In the genomic region with DNA sequence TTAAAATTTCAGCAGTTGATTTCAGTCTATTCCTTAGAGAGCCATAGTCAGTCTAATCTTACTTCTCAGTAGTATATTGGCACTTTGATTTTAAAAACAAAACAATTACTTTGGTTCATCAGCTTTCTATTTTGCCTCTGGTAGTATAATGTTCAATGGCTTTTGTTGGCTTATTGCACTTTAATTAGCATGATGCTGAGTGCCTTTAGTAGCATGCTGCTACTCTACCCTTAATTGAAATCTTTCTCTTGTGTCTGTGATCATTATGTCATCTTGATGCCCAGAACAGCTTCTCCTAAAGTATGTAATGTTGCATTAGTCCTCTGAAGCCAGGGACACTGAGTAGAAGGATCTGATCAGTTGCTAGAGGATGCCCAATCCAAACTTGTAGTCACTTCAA, we compare ENCODE assay signal across 26 mouse cellular contexts.
DNase-seq lines count a peak whose midpoint lies in the region; ATAC-seq and TF ChIP-seq lines count a peak whose summit lies in the region.
"Had no signal": no experiment of that assay in that cellular context is flagged by ENCODE, and none has a peak within 500 bp of the region (broad histone marks: within the 10 kb centered on the region; RNA-seq: fewer than 3 reads in every experiment).

No protein-coding gene starts in this region.

- H3K27me3 ChIP-seq in forebrain, embryonic 13.5 days = no peaks in the 10 kb centered on the region
- H3K27me3 ChIP-seq in forebrain, embryonic 16.5 days (replicated peaks; ENCODE audit: control insufficient read depth, insufficient read depth, low read length) = no peaks in the 10 kb centered on the region
- no peaks in the 10 kb centered on the region for H3K27me3 ChIP-seq in hindbrain, embryonic 15.5 days
- no peaks in the 10 kb centered on the region for H3K27me3 ChIP-seq in hindbrain, embryonic 11.5 days (ENCODE audit: control insufficient read depth, insufficient read depth, low read length)
- H3K27me3 ChIP-seq in neural tube, embryonic 13.5 days = no peaks in the 10 kb centered on the region
- H3K27me3 ChIP-seq in kidney, embryonic 15.5 days = no peaks in the 10 kb centered on the region
- H3K27me3 ChIP-seq in midbrain, embryonic 13.5 days = no peaks in the 10 kb centered on the region
- H3K27me3 ChIP-seq: embryonic facial prominence, embryonic 13.5 days; forebrain, embryonic 12.5 days had no signal

- TF ChIP-seq CTCF in brain, embryonic 14.5 days (IDR thresholded peaks at IDR 0.05; ENCODE audit: borderline replicate concordance, extremely low read depth, insufficient read depth, insufficient read length) = no peak

- TF ChIP-seq POLR2A in brain, embryonic 14.5 days (IDR thresholded peaks at IDR 0.05; ENCODE audit: borderline replicate concordance, extremely low read depth, insufficient read depth, insufficient read length, poor library complexity, severe bottlenecking) = no peak

- H3K4me3 ChIP-seq in forebrain, embryonic 13.5 days = no peak overlapping the region
- no peak overlapping the region for H3K4me3 ChIP-seq in forebrain, embryonic 16.5 days (replicated peaks; ENCODE audit: low read length)
- H3K4me3 ChIP-seq in hindbrain, embryonic 15.5 days = no peak overlapping the region
- H3K4me3 ChIP-seq in hindbrain, embryonic 11.5 days (ENCODE audit: low read depth, low read length) = no peak overlapping the region
- no peak overlapping the region for H3K4me3 ChIP-seq in neural tube, embryonic 13.5 days
- H3K4me3 ChIP-seq in kidney, embryonic 15.5 days (replicated peaks) = no peak overlapping the region
- H3K4me3 ChIP-seq in midbrain, embryonic 13.5 days (replicated peaks) = no peak overlapping the region
- H3K4me3 ChIP-seq: embryonic facial prominence, embryonic 10.5 days; embryonic facial prominence, embryonic 13.5 days; erythroblast, embryonic 14.5 days; forebrain, embryonic 12.5 days; gastrocnemius, adult 2 months had no signal

- DNase-seq in hindbrain, embryonic 11.5 days (ENCODE audit: low spot score) = no peak
- DNase-seq in brain, embryonic 14.5 days (ENCODE audit: low read depth) = peak; percentile 17
- DNase-seq: adrenal gland, adult 8-10 months; adrenal gland, postnatal 25 days; cerebellum, adult 2 months; cerebellum, adult 9-11 months; cerebellum, postnatal 36 days; embryo, embryonic 11 days; forebrain, postnatal 0 days; gastrocnemius, adult 2 months; gastrocnemius, postnatal 14 days; heart, adult 11 months had no signal

- H3K4me1 ChIP-seq in forebrain, embryonic 13.5 days = no peaks in the 10 kb centered on the region
- H3K4me1 ChIP-seq in forebrain, embryonic 16.5 days (replicated peaks; ENCODE audit: control insufficient read depth, insufficient read depth, low read length) = no peaks in the 10 kb centered on the region
- H3K4me1 ChIP-seq in hindbrain, embryonic 15.5 days (replicated peaks) = no peaks in the 10 kb centered on the region
- no peaks in the 10 kb centered on the region for H3K4me1 ChIP-seq in hindbrain, embryonic 11.5 days (replicated peaks; ENCODE audit: control insufficient read depth, insufficient read depth, low read length)
- no peaks in the 10 kb centered on the region for H3K4me1 ChIP-seq in neural tube, embryonic 13.5 days (replicated peaks)
- H3K4me1 ChIP-seq in kidney, embryonic 15.5 days = no peaks in the 10 kb centered on the region
- H3K4me1 ChIP-seq in midbrain, embryonic 13.5 days (replicated peaks) = no peaks in the 10 kb centered on the region
- H3K4me1 ChIP-seq: embryonic facial prominence, embryonic 10.5 days; embryonic facial prominence, embryonic 13.5 days; forebrain, embryonic 12.5 days had no signal

- no peak overlapping the region for H3K9ac ChIP-seq in forebrain, embryonic 13.5 days
- H3K9ac ChIP-seq in forebrain, embryonic 16.5 days (replicated peaks; ENCODE audit: low read depth, low read length) = no peak overlapping the region
- no peak overlapping the region for H3K9ac ChIP-seq in hindbrain, embryonic 15.5 days
- H3K9ac ChIP-seq in hindbrain, embryonic 11.5 days (ENCODE audit: low read depth, low read length) = no peak overlapping the region
- H3K9ac ChIP-seq in neural tube, embryonic 13.5 days = no peak overlapping the region
- no peak overlapping the region for H3K9ac ChIP-seq in kidney, embryonic 15.5 days
- H3K9ac ChIP-seq in midbrain, embryonic 13.5 days (replicated peaks) = no peak overlapping the region
- H3K9ac ChIP-seq: embryonic facial prominence, embryonic 13.5 days; forebrain, embryonic 12.5 days; forebrain, postnatal 0 days had no signal

- no peak overlapping the region for H3K27ac ChIP-seq in forebrain, embryonic 13.5 days
- no peak overlapping the region for H3K27ac ChIP-seq in forebrain, embryonic 16.5 days (ENCODE audit: low read length)
- no peak overlapping the region for H3K27ac ChIP-seq in hindbrain, embryonic 15.5 days (replicated peaks)
- no peak overlapping the region for H3K27ac ChIP-seq in hindbrain, embryonic 11.5 days (ENCODE audit: low read depth, low read length)
- no peak overlapping the region for H3K27ac ChIP-seq in neural tube, embryonic 13.5 days (replicated peaks)
- no peak overlapping the region for H3K27ac ChIP-seq in kidney, embryonic 15.5 days
- H3K27ac ChIP-seq in midbrain, embryonic 13.5 days = no peak overlapping the region
- H3K27ac ChIP-seq: embryonic facial prominence, embryonic 10.5 days; embryonic facial prominence, embryonic 13.5 days; forebrain, embryonic 12.5 days; gastrocnemius, adult 2 months had no signal

- H3K36me3 ChIP-seq in forebrain, embryonic 13.5 days (ENCODE audit: poor library complexity, severe bottlenecking) = no peaks in the 10 kb centered on the region
- no peaks in the 10 kb centered on the region for H3K36me3 ChIP-seq in forebrain, embryonic 16.5 days (ENCODE audit: control insufficient read depth, insufficient read depth)
- no peaks in the 10 kb centered on the region for H3K36me3 ChIP-seq in hindbrain, embryonic 15.5 days
- H3K36me3 ChIP-seq in hindbrain, embryonic 11.5 days (ENCODE audit: control insufficient read depth, insufficient read depth, low read length) = no peaks in the 10 kb centered on the region
- H3K36me3 ChIP-seq in neural tube, embryonic 13.5 days = no peaks in the 10 kb centered on the region
- no peaks in the 10 kb centered on the region for H3K36me3 ChIP-seq in kidney, embryonic 15.5 days
- no peaks in the 10 kb centered on the region for H3K36me3 ChIP-seq in midbrain, embryonic 13.5 days
- H3K36me3 ChIP-seq: embryonic facial prominence, embryonic 10.5 days; embryonic facial prominence, embryonic 13.5 days; forebrain, embryonic 12.5 days had no signal

- H3K9me3 ChIP-seq in forebrain, embryonic 13.5 days (replicated peaks) = no peaks in the 10 kb centered on the region
- H3K9me3 ChIP-seq in forebrain, embryonic 16.5 days (ENCODE audit: control insufficient read depth, low read length) = no peaks in the 10 kb centered on the region
- no peaks in the 10 kb centered on the region for H3K9me3 ChIP-seq in hindbrain, embryonic 15.5 days
- no peaks in the 10 kb centered on the region for H3K9me3 ChIP-seq in hindbrain, embryonic 11.5 days (ENCODE audit: control insufficient read depth, low read length)
- no peaks in the 10 kb centered on the region for H3K9me3 ChIP-seq in neural tube, embryonic 13.5 days
- no peaks in the 10 kb centered on the region for H3K9me3 ChIP-seq in kidney, embryonic 15.5 days (replicated peaks)
- H3K9me3 ChIP-seq in midbrain, embryonic 13.5 days = no peaks in the 10 kb centered on the region
- H3K9me3 ChIP-seq: embryonic facial prominence, embryonic 10.5 days; embryonic facial prominence, embryonic 13.5 days; forebrain, embryonic 12.5 days had no signal

- 0 out of 2 replicates have a peak, but pooled peaks have one; percentile 24 for ATAC-seq in forebrain, embryonic 13.5 days
- no peak for ATAC-seq in forebrain, embryonic 16.5 days
- peak; percentile 78 for ATAC-seq in hindbrain, embryonic 15.5 days (ENCODE audit: low FRiP score, low read depth)
- no peak for ATAC-seq in hindbrain, embryonic 11.5 days (ENCODE audit: low FRiP score)
- ATAC-seq in neural tube, embryonic 13.5 days (ENCODE audit: low read depth) = peak; percentile 79
- ATAC-seq in kidney, embryonic 15.5 days (replicated peaks; ENCODE audit: low FRiP score) = no peak
- ATAC-seq in midbrain, embryonic 13.5 days = no peak
- ATAC-seq: activated CD4-positive, CD25-positive, alpha-beta regulatory T cell, adult 4 months; forebrain, postnatal 0 days; inflammation-experienced regulatory T-cells, adult 6 months; intestine, embryonic 16.5 days had no signal

- no peak overlapping the region for H3K4me2 ChIP-seq in forebrain, embryonic 13.5 days
- H3K4me2 ChIP-seq in forebrain, embryonic 16.5 days (ENCODE audit: low read length) = no peak overlapping the region
- no peak overlapping the region for H3K4me2 ChIP-seq in hindbrain, embryonic 15.5 days
- H3K4me2 ChIP-seq in hindbrain, embryonic 11.5 days (replicated peaks; ENCODE audit: low read depth, low read length) = no peak overlapping the region
- H3K4me2 ChIP-seq in neural tube, embryonic 13.5 days = no peak overlapping the region
- no peak overlapping the region for H3K4me2 ChIP-seq in kidney, embryonic 15.5 days
- no peak overlapping the region for H3K4me2 ChIP-seq in midbrain, embryonic 13.5 days (replicated peaks)
- H3K4me2 ChIP-seq: embryonic facial prominence, embryonic 13.5 days; forebrain, embryonic 12.5 days; heart, embryonic 11.5 days had no signal

Comparison
In these comparisons a context has a peak if more than half of its experiments do, and no peak if none do; other contexts are left out.
1. ATAC-seq: peak in forebrain, embryonic 13.5 days (single experiment), hindbrain, embryonic 15.5 days (single experiment) and neural tube, embryonic 13.5 days (single experiment); none in forebrain, embryonic 16.5 days (single experiment), hindbrain, embryonic 11.5 days (single experiment), kidney, embryonic 15.5 days (single experiment) and midbrain, embryonic 13.5 days (single experiment).